Mouse (Mus musculus): ENCODE measurements at regions not wholly inside any gene's neighbourhood (a gene's known extent, or its start where the extent isn't known, plus 50 kb on each side); places are given as distances from the start of the nearest gene placed in this dataset.

GRCm38 (mm10) chr5:69464435-69464834 is 78.0 kb downstream of the Yipf7 start:
- peak; percentile 34 for DNase-seq (ENCODE audit: low spot score)

All from embryo, embryonic 10.5 days (tissue).